Mouse (Mus musculus): ENCODE measurements around the gene Abcf2.

Abcf2 gene

DNA sequence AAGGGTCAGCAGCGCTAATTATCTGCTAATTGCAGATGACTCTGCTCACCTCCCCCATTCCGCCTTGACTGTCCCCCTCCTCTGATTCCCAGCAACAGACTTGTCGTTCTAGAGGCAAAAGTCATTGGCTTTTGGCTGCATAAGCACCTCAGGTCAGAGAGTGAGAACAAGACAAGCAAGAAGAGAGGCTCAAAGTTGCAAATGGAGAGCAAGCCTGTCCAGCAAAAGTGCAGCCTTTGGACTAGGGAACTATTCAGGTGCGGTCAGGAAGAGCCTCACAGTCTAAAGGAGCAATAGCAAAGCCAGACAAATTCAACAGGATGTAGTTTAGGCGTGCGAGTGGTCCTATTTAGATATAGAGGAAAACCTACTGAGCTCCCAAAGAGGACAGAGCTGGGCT, 49.5 kb downstream of the Abcf2 start:
- DNase-seq (ENCODE audit: low read depth, low spot score) = no peak

DNA sequence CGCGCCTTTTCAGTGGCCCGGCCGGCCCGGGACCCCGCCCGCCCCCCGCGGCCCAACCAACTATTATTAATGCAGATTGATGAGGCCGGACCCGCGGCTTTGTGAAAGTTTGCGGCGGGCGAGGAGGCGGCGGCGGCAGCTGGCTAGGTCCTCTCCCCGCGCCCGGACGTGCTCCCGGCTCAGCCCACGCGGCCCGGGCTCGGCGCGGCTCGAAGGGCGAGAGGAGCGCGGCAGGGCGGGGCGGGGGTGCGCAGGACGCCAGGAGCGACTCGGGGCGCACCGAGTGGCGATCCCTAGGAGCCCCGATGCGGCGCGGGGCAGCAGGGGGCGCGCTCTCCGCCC, 50.4 kb downstream of the Abcf2 start, which contains the start of gene Gbx1:
Gene Gbx1, minus strand, starts transcription at position 314 of the 342 bp plus-strand sequence.
- no peak for DNase-seq (ENCODE audit: low read depth, low spot score)

DNA sequence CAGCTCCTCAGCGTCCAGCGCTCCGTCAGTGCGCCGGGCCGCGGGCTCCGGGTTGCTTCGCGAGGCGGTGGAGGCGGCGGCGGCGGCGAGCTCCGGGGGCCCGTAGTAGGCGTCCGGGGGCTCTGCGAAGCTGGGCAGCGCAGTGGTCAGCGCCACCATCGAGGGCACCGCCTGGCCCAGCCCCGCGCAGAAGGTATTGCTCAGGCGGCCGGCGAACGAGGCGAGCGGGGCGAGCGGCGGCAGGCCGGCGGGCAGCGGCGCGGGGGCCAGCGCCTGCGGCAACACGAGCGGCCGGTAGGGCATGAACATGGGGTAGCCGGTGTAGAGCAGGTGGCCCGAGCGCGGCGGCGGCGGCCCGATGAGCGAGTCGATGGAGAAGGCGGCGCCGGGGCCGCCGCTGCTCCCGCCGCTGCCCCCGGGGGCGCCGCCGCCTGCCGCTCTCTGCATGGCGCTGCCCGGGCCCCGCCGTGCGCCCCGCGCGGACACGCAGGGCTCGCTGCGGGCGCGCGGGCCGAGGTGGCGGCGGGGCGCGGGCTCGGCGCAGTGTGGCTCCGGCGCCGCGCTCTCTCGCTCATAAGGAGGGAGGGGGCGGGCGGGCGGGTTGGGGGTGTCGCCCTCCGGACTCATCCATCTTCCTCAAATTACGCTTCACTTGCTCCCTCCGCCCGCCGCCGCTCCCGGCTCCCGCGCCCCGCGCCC, 50.9 kb downstream of the Abcf2 start:
- no peak for DNase-seq (ENCODE audit: low read depth, low spot score)

DNA sequence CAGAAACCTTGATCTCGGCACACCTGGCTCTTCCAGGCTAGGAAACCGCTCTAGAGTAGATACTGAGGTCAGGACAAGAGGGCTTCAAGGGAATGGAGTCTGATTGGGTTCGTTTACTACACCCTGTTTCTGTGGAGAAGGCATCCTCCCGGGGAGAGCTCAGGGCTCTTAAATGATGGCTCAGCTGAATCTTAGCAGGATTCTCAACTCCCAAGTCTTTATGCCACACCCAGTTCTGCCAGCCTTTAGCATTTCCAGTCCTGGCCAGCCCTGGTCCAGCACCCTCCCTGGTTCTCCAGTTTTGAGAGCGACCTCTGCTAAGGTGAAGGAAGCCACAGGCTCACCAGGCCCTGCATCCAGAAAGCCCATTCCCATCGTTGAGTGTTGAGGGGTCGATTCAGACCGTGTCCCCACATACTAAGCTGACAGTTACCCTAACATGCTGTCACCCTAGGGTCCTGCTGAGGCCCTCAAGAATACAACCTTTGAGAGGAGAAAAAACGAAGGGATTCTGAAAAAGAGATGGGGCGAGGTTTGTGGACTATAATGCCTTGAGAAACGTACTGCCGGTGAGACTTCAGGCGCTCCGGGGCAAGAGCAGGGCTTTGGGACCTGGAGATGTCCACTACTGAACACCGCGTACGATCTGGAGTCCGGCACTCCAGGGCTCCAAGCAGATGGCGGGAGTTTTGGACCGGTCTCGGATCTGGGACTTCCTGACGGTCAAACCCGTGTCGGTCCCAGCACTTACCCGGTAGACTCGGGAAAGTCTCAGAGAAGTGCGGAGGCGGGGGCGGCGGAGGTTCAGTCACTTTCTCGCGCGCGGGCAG, 51.7 kb downstream of the Abcf2 start:
- DNase-seq (ENCODE audit: low read depth, low spot score) = no peak

DNA sequence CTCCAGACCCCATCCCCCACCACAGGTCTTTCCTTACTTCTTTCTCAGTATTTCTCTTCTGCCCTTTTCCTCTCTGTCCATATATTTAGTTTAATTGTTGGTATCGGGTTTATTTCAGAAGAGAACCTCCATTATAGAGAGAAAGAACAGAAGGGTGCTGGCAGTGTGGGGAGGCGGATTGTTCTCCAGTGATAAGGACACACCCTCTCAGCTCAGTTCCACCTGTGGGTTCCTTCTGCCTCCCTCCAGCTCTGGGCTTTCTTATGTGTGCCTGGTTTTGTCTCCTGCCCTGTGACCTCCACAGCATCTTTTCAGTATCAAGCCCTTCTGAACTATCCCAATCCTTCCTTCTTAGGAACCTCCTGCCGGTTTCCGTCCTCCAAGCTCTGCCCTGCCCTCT, 52.7 kb downstream of the Abcf2 start:
- no peak for DNase-seq (ENCODE audit: low read depth, low spot score)

DNA sequence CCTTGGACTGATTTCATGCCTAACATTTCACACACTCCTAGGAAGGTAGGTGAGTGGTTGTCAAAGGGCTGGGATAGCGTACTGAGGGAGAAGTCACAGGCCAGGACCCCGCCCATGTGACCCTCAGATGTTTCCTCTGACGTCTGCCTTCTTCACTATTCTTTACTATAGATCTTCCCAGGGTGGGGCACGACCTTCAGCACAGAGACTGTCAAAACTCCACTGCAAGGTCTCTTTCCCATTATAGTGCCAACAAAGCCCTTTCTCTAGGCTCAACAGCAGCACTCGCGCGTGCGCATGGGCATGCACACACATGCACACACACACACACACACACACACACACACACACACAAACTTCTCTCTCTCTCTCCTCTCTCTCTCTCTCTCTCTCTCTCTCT, 53.5 kb downstream of the Abcf2 start:
- no peak for DNase-seq (ENCODE audit: low read depth, low spot score)

DNA sequence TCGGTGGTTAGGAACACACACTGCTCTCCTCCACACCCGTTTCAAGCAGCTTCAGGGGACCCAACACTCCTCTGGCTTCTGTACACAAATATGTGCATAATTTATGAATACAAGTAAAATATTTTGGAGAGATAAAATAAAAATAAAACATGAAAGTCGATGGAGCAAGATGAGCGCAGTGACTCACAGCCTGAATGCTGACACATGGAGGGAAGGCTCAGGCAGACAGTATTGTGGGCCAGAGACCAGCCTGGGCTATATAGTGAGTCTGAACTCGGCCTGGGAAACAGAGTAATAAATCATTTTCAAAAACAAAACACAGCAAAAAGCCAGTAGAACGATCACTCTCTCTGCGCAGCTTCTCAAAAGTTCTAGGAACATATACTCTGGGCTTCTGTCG, 55.9 kb downstream of the Abcf2 start:
- no peak for DNase-seq (ENCODE audit: low read depth, low spot score)

All from brain, embryonic 18.5 days (tissue).